Mouse (Mus musculus): ENCODE measurements at regions not wholly inside any gene's neighbourhood (a gene's known extent, or its start where the extent isn't known, plus 50 kb on each side); places are given as distances from the start of the nearest gene placed in this dataset.

GRCm38 (mm10) chr17:9903313-9903712, 233.8 kb upstream of the Pabpc6 start:
- DNase-seq = no peak

DNA sequence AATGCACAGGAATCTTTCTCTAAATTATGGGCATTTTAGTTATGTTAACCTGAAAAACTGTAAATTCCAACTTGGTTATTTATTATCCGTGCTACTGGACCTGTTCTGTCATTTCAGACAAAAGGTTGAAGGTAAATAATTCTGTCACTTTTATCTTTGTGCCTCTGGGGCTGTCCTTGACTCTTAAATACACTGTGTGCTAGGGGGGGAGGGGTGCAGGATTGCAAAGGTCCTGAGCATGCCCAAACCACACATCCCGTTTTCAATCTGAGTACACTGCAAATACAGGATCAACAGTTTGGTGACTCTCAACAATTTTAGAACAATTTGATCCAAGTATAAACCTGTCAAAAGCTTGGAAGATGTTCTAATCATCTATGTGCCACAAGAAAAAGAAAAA, 227.4 kb upstream of the Pabpc6 start:
- no peak for DNase-seq

DNA sequence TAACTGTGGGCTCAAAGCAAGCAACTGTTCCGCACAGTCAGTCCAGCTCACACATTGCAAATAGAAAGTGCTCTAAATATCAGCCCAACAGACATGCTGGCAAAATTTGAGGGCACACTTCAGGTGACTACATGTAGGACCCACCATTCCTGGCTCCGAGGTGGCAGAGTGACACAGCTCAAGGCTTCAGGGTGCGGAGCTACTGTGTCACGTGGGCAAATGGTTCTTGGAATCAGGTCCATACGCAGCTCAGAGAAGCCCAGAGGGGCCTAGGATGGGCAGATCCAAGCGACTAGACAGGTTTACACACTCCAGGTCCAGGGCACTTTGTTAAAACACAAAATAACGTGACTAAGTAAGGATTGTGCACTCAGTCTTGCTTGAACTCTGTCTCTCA, 226.2 kb upstream of the Pabpc6 start:
- no peak for DNase-seq

DNA sequence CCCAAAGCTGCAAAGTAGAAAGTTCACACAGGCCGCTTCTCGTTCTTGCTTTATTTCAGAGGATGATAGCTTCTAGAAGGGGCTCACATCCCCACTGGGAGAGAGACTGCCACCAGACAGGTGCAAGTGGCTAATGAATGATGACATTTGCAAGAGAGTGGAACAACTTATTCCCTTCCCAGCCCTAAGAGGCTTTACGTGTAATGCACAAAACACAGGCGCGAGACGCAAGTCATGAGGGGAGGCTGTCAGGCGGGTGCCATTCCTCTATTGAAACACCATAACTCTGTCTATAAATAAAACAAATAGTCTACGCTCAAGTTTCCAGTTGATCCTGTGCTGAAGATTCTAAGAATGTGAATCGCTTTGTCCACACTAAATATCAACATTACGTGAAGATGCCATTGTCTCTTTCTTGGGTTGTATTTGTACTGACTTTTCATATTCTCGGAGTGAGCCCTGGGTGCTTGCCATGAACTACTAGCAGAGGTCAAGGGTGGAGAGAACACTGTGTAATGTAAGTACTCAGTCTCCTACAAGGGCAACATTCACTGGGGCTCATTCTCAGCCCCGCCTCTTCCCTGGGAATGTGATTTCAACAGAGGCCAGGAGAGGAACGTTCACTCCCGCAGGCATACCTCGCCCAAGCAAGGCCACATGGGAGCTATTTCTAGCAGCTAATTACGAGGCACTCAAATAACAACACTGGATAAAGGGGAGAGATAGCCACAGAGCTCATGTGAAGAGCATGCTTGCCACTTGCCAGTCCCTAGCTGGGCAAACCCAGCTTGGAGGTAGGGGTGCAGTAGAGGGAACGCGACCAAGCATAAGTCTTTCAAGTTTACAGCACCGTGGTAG, 225.5 kb upstream of the Pabpc6 start:
- DNase-seq = no peak

DNA sequence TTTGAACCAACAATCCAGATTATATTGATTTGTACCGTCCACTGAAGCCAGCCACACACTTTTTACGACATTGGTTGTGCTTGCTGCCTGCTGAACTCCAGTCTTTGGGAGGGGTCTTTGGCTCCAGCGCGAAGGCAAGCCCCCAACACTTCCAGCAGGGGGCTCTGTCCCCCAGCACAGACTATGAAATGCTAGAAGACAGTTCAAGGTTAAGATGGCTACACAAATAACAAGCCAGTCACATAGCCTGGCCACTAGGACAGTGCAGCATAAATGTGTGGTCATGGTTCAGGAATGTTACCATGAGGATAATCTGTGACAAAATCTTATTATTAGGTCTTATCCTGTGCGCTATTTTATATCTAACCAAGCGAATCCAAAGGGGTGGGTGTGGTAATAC, 224.4 kb upstream of the Pabpc6 start:
- DNase-seq = no peak

DNA sequence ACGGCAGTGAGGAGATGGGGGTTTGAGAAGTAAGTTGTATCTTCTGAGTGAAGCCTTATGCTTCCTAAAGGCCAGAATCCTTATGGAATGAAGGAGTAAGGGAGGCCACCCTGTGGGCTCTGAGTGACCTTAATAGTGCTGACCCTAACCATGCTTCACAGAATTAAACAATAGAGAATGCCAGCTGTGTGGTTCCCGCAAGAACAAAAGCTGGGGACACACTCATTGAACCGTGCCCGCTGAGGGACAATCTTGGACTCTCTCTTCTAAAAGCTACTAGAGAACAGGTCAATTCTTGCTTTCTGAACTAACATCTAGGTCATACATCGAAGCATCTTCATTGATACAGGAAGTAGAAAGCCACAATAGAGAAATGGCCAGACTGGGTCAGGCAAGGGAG, 223.3 kb upstream of the Pabpc6 start:
- DNase-seq = no peak

- no peak for DNase-seq
These were observed 222.6 kb upstream of the Pabpc6 start for GRCm38 (mm10) chr17:9892141-9892540.

DNA sequence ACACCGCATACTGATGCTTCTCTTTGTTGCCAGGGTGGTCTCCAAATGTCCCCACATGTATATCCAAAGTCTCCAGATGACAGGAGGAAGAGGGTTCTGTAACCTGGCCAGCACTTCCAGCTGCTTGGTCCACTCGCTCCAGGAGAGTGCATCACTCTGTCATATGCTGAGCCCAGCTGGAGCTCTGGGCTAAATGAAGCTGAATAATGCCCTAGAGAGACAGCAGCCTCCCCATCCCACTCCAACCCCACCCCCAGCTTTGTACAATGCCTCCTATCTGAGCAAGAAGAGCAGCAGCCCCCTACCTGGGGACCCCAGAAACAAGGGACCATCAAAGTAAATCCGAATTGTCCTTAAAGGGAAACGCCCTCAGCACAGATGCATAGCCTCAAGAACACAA, 219.0 kb upstream of the Pabpc6 start:
- no peak for DNase-seq

- DNase-seq = no peak
These were observed 215.6 kb upstream of the Pabpc6 start for GRCm38 (mm10) chr17:9885110-9885509.

DNA sequence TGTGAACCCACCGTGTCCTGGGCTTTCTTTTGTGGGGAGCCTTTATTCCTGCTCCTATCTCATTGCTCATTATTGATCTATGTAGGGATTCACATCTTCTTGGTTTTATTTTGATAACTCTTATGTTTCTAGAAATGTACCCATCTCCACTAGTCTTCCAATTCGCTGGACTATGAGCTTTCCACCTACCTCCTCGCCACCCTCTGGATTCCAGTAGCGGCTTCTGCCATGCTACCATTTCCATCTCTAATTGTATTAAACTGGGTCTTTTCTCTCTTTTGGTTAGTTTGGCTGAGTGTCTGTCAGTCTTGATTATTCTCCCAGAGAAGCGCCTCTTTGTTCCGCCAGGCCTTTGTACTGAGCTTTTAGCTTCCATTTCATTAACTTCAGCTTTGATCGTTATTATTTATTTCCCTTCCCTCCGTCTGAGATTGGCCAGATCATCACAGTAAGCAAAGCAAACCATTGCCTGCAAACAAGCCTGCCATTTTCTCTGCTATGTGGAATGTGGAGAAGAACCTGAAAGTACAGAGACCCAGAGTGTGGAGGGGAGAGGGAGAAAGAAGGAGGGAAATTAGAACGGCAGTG, 213.2 kb upstream of the Pabpc6 start:
- DNase-seq = no peak

GRCm38 (mm10) chr17:9879556-9880206, 210.2 kb upstream of the Pabpc6 start:
- DNase-seq = no peak

- no peak for DNase-seq
These were observed 204.2 kb upstream of the Pabpc6 start for GRCm38 (mm10) chr17:9873695-9874094.

DNA sequence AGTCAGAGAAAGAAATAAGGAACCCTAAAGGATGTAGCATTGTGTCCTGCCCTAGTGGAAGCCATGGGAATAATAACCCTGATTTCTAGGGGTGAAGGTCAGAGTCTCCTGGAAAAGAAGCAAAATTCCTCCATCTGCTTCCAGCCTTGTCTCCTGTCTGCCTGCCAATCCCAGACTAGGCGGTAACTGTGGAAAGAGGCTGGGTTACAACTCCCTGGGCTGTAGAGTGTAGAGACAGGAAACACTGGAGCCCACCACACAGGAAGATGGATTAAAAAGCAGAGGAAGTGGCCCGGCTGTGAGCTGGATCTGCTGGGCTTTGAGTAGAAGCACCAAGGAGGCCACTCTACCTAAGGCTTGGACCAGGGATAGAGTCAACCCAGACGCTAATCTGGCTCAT, 200.7 kb upstream of the Pabpc6 start:
- no peak for DNase-seq

- DNase-seq = no peak
These were observed 199.3 kb upstream of the Pabpc6 start for GRCm38 (mm10) chr17:9868747-9869281.

- DNase-seq = no peak
These were observed 194.7 kb upstream of the Pabpc6 start for GRCm38 (mm10) chr17:9864254-9864653.

GRCm38 (mm10) chr17:9861923-9862854, 192.7 kb upstream of the Pabpc6 start:
- DNase-seq = no peak

GRCm38 (mm10) chr17:9861346-9861745, 191.8 kb upstream of the Pabpc6 start:
- DNase-seq = no peak

GRCm38 (mm10) chr17:9848559-9849357, 179.2 kb upstream of the Pabpc6 start:
- DNase-seq = peak; percentile 22

DNA sequence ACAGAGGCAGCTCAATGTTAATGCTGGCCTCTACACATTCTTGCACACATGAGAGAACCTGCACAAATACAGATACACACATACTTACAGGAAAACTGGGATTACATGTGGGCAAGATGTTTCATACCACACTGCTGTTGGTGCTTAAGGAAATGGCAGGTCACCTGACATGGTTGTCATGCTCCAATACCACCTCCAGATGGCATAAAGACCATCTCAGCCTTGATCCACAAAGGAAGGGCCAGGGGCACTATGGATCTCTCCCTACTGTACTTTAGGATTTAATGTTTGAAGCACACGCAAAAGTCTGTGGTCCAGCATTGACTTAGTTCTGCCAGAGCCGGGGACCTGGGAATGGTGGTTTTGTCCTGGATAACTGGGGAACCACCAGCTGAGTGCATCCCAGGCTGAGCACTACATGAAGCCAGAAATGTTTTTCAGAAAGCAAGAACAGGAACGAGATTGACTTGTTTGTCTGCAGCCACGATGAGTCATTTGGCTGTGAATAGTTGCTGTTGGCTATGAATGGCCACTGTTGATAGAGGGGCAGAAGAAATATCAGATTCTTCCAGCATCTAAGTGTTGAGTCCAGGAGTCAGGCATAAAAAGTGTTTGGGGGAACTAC, 176.0 kb upstream of the Pabpc6 start:
- DNase-seq = no peak

- DNase-seq = no peak
These were observed 171.6 kb upstream of the Pabpc6 start for GRCm38 (mm10) chr17:9841103-9841502.

DNA sequence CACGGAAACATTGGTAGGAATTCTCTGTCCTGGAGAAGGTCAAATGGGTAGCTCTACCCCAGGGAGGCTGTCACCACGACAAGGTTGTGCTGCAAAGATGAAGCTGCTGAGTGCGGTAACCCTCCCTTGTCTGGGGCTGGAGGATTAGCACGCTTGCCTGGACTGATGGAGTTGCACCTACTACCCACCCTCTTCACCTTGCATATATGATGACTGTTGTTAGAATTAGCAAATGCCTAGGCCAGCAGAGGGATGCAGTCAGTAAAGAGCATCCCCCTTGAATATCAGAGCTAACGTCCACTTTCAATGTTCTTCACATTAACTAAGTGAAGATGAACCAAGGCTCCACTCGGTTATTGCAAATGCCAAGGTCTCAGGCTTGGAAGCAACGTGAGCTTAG, 169.7 kb upstream of the Pabpc6 start:
- DNase-seq = no peak

All from right cerebral cortex, postnatal 4 days (tissue).